7 mouse cellular contexts compared by ENCODE assay signal in the genomic region with DNA sequence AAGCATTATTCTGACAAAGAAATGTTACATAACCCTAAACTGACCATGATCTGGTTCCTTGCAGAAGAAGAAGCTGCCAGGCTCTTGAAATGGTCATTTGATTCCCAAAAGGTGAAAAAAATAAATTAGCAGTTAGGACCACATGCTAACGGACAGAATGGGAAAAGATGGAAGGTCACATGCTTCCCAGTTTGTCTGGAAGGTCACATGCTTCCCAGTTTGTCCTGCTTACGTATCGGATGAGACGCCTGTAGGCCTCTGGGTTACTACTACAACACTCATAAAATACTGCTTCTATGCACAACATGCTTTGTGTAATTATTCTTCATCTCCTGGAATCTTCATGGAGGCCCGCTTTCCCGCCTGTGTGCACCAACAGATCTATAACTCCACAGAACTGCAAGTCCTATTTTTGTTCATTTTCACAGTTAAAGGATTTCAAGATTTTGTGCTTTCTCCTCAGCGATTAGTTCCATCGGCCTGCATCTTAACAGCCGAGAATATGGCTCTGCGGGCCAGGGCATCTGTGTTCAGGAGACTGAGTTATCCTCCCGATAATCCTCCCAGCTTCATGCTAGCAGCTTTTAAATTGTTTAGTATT. TPM values are rescaled to one million over a fixed set of nuclear protein-coding genes. Genes with fewer than 3 reads are reported as not detected.
A peak's percentile ranks its signal among the peaks of the same experiment; 100 is the strongest.
DNase-seq lines count a peak whose midpoint lies in the region; ATAC-seq and TF ChIP-seq lines count a peak whose summit lies in the region.

No protein-coding gene starts in this region.

- H3K27me3 ChIP-seq in lung, postnatal 0 days (replicated peaks; ENCODE audit: insufficient read depth, low read length): no peaks in the 10 kb centered on the region
- no peaks in the 10 kb centered on the region for H3K27me3 ChIP-seq in heart, embryonic 14.5 days (ENCODE audit: control insufficient read depth, insufficient read depth, low read length)
- no peaks in the 10 kb centered on the region for H3K27me3 ChIP-seq in limb, embryonic 15.5 days

- peak overlapping the region; percentile 71 for H3K9ac ChIP-seq in lung, postnatal 0 days (replicated peaks; ENCODE audit: low read depth)
- H3K9ac ChIP-seq in heart, embryonic 14.5 days (ENCODE audit: low read length): peak overlapping the region; percentile 80
- no peak overlapping the region; the same call in 1 of the 2 replicates for H3K9ac ChIP-seq in limb, embryonic 15.5 days

- no peaks in the 10 kb centered on the region for H3K9me3 ChIP-seq in lung, postnatal 0 days (ENCODE audit: low read length)
- H3K9me3 ChIP-seq in heart, embryonic 14.5 days (ENCODE audit: control insufficient read depth, low read length): no peaks in the 10 kb centered on the region
- no peaks in the 10 kb centered on the region for H3K9me3 ChIP-seq in limb, embryonic 15.5 days

- peak overlapping the region; percentile 99 for H3K27ac ChIP-seq in lung, postnatal 0 days (ENCODE audit: low read length)
- peak overlapping the region; percentile 98 to 100 for H3K27ac ChIP-seq in heart, embryonic 14.5 days (replicated peaks in 1 of 2; ENCODE audit: control insufficient read depth in 1 of 2, insufficient read depth in 1 of 2, low read depth in 2 of 2, low read length in 2 of 2)
- H3K27ac ChIP-seq in limb, embryonic 15.5 days: peak overlapping the region; percentile 100

- H3K4me3 ChIP-seq in lung, postnatal 0 days (ENCODE audit: low read depth, low read length): peak overlapping the region; percentile 41; the same call in 1 of the 2 replicates
- H3K4me3 ChIP-seq in heart, embryonic 14.5 days (ENCODE audit: control insufficient read depth in 1 of 2, insufficient read depth in 1 of 2, low read depth in 1 of 2, low read length in 2 of 2): peak overlapping the region in 1 of 2 experiments; percentile 38; a peak in 2 of 4 replicates
- peak overlapping the region; percentile 83 for H3K4me3 ChIP-seq in limb, embryonic 15.5 days

- no peak for TF ChIP-seq EP300 in lung, postnatal 0 days (IDR thresholded peaks at IDR 0.05)

- ATAC-seq in lung, postnatal 0 days: no peak
- no peak for ATAC-seq in heart, embryonic 14.5 days (ENCODE audit: insufficient number of reproducible peaks, insufficient read depth, low FRiP score, low read depth)
- ATAC-seq in limb, embryonic 15.5 days (ENCODE audit: insufficient number of reproducible peaks, low FRiP score, low TSS enrichment, low read depth): no peak

- 32% methylated on average over 11 of the region's 11 CpGs for WGBS in lung, postnatal 0 days
- 35% methylated on average over 11 of the region's 11 CpGs for WGBS in heart, embryonic 14.5 days
- 14% methylated on average over 11 of the region's 11 CpGs for WGBS in limb, embryonic 15.5 days

- 0 out of 2 replicates have a peak, but pooled peaks cover 2% of the 10 kb centered on the region for H3K36me3 ChIP-seq in lung, postnatal 0 days (ENCODE audit: insufficient read depth, low read length)
- 0 out of 2 replicates have a peak, but pooled peaks cover under 1% of the 10 kb centered on the region for H3K36me3 ChIP-seq in heart, embryonic 14.5 days (ENCODE audit: control insufficient read depth, insufficient read depth, low read length)
- 0 out of 2 replicates have a peak, but pooled peaks cover 1% of the 10 kb centered on the region for H3K36me3 ChIP-seq in limb, embryonic 15.5 days

- TF ChIP-seq CTCF in lung, postnatal 0 days (IDR thresholded peaks at IDR 0.05): no peak

- DNase-seq in lung, postnatal 0 days (ENCODE audit: low spot score): peak; percentile 44
- no peak for DNase-seq in lung, adult 18-20 months
- DNase-seq in c-Kit-negative CD71-positive TER-119-positive erythroid progenitor cells, embryonic 14.5 days (ENCODE audit: low read depth, low spot score): peak; percentile 24
- DNase-seq in skeletal muscle tissue, adult 2 months (ENCODE audit: low read depth, low spot score): peak; percentile 60
- DNase-seq in thymus, postnatal 25 days: no peak

- peak overlapping the region; percentile 76 for H3K4me2 ChIP-seq in lung, postnatal 0 days (replicated peaks; ENCODE audit: low read depth, low read length)
- peak overlapping the region; percentile 73 for H3K4me2 ChIP-seq in heart, embryonic 14.5 days (ENCODE audit: low read length)
- peak overlapping the region; percentile 61 for H3K4me2 ChIP-seq in limb, embryonic 15.5 days

- H3K4me1 ChIP-seq in lung, postnatal 0 days (ENCODE audit: insufficient read depth, low read depth, low read length): peaks cover 18% of the 10 kb centered on the region; the same call in 1 of the 2 replicates
- H3K4me1 ChIP-seq in heart, embryonic 14.5 days (ENCODE audit: control insufficient read depth in 2 of 2, insufficient read depth in 2 of 2, low read length in 2 of 2): peaks cover 15 to 32% of the 10 kb centered on the region in 2 experiments
- H3K4me1 ChIP-seq in limb, embryonic 15.5 days: peaks cover 27% of the 10 kb centered on the region

RNA-seq across cellular contexts. Expression of gene Sde2, which starts 1.1 kb away (rescaled TPM):
- polyA plus RNA-seq in lung, postnatal 0 days (2015; fragmentation: Nextera tagmentation; extraction: Ambion mirVana): 21.2 and 22.6 TPM in 2 replicates
- polyA plus RNA-seq in heart, embryonic 14.5 days (2014; fragmentation: Nextera tagmentation; extraction: Ambion mirVana): 22.3 TPM in 2 replicates
- polyA plus RNA-seq in limb, embryonic 15.5 days (2015; fragmentation: Nextera tagmentation; extraction: Ambion mirVana): 37.0 and 39.0 TPM in 2 replicates

RNA-seq across cellular contexts. Expression of gene H3f3a, which starts 36.1 kb away (rescaled TPM):
- 1,774 and 1,827 TPM in 2 replicates for polyA plus RNA-seq in lung, postnatal 0 days (2015; fragmentation: Nextera tagmentation; extraction: Ambion mirVana)
- polyA plus RNA-seq in heart, embryonic 14.5 days (2014; fragmentation: Nextera tagmentation; extraction: Ambion mirVana): 1,749 and 1,827 TPM in 2 replicates
- 2,561 and 2,592 TPM in 2 replicates for polyA plus RNA-seq in limb, embryonic 15.5 days (2015; fragmentation: Nextera tagmentation; extraction: Ambion mirVana)

RNA-seq across cellular contexts. Expression of gene Lefty2, which starts 43.1 kb away (rescaled TPM):
- 0.16 TPM in 1 of 2 replicates, not detected in the other for polyA plus RNA-seq in lung, postnatal 0 days (2015; fragmentation: Nextera tagmentation; extraction: Ambion mirVana)
- not detected in 2 replicates for polyA plus RNA-seq in heart, embryonic 14.5 days (2014; fragmentation: Nextera tagmentation; extraction: Ambion mirVana)
- 0.28 TPM in 1 of 2 replicates, not detected in the other for polyA plus RNA-seq in limb, embryonic 15.5 days (2015; fragmentation: Nextera tagmentation; extraction: Ambion mirVana)

RNA-seq across cellular contexts. Expression of gene Pycr2, which starts 54.3 kb away (rescaled TPM):
- 51.9 and 57.5 TPM in 2 replicates for polyA plus RNA-seq in lung, postnatal 0 days (2015; fragmentation: Nextera tagmentation; extraction: Ambion mirVana)
- 42.1 and 46.0 TPM in 2 replicates for polyA plus RNA-seq in heart, embryonic 14.5 days (2014; fragmentation: Nextera tagmentation; extraction: Ambion mirVana)
- polyA plus RNA-seq in limb, embryonic 15.5 days (2015; fragmentation: Nextera tagmentation; extraction: Ambion mirVana): 93.9 and 102 TPM in 2 replicates

Comparison
In these comparisons a context has a peak if more than half of its experiments do, and no peak if none do; other contexts are left out.
1. DNase-seq: peak in lung, postnatal 0 days (single experiment), c-Kit-negative CD71-positive TER-119-positive erythroid progenitor cells, embryonic 14.5 days (single experiment) and skeletal muscle tissue, adult 2 months (single experiment); none in lung, adult 18-20 months (0 of 2) and thymus, postnatal 25 days (single experiment).
2. Peak in every context shown above with its lines, with median percentiles within 50 percentile points of each other: H3K27ac ChIP-seq and H3K4me2 ChIP-seq.